Mouse (Mus musculus): Measurements from ENCODE around the gene Rbm8a. TPM values are rescaled to one million over a fixed set of nuclear protein-coding genes. Genes with fewer than 3 reads are reported as not detected.
"Not testable (repeated sequence)": the region's sequence is repeated elsewhere in the genome, so short reads cannot be mapped to it uniquely, and the experiment has no call there.

Rbm8a gene
- total RNA-seq, 2 experiments from 2014 or later, result 108 to 189 TPM

GRCm38 (mm10) chr3:96601941-96602703, 27.6 kb upstream of the Rbm8a start:
- ATAC-seq (replicated peaks; ENCODE audit: low FRiP score, low TSS enrichment, poor library complexity, severe bottlenecking), result no peak

GRCm38 (mm10) chr3:96602704-96603084, 27.0 kb upstream of the Rbm8a start:
- no peak for ATAC-seq (replicated peaks; ENCODE audit: low FRiP score, low TSS enrichment, poor library complexity, severe bottlenecking)

GRCm38 (mm10) chr3:96603311-96603710, 26.4 kb upstream of the Rbm8a start:
- ATAC-seq (replicated peaks; ENCODE audit: low FRiP score, low TSS enrichment, poor library complexity, severe bottlenecking), result no peak

GRCm38 (mm10) chr3:96606007-96606406, 23.7 kb upstream of the Rbm8a start:
- ATAC-seq (replicated peaks; ENCODE audit: low FRiP score, low TSS enrichment, poor library complexity, severe bottlenecking), result not testable (repeated sequence)

GRCm38 (mm10) chr3:96606618-96607017, 23.1 kb upstream of the Rbm8a start:
- ATAC-seq (replicated peaks; ENCODE audit: low FRiP score, low TSS enrichment, poor library complexity, severe bottlenecking), result no peak

GRCm38 (mm10) chr3:96617941-96618340, 11.8 kb upstream of the Rbm8a start:
- ATAC-seq (replicated peaks; ENCODE audit: low FRiP score, low TSS enrichment, poor library complexity, severe bottlenecking), result no peak

- no peak for ATAC-seq (replicated peaks; ENCODE audit: low FRiP score, low TSS enrichment, poor library complexity, severe bottlenecking)
Measured at GRCm38 (mm10) chr3:96623201-96623600, 6.5 kb upstream of the Rbm8a start.

GRCm38 (mm10) chr3:96632058-96632457, 2.3 kb downstream of the Rbm8a start:
- ATAC-seq (replicated peaks; ENCODE audit: low FRiP score, low TSS enrichment, poor library complexity, severe bottlenecking), result no peak

GRCm38 (mm10) chr3:96634015-96634414, 4.3 kb downstream of the Rbm8a start:
- ATAC-seq (replicated peaks; ENCODE audit: low FRiP score, low TSS enrichment, poor library complexity, severe bottlenecking), result no peak

GRCm38 (mm10) chr3:96634928-96635879, 5.5 kb downstream of the Rbm8a start, which contains the start of the genes Pex11b and Gm42957:
TSS of gene Pex11b (plus strand) at chr3:96635376.
TSS of gene Gm42957 (plus strand) at chr3:96635474.
- ATAC-seq (replicated peaks; ENCODE audit: low FRiP score, low TSS enrichment, poor library complexity, severe bottlenecking), result peak; percentile 80

GRCm38 (mm10) chr3:96635906-96636305, 6.2 kb downstream of the Rbm8a start:
- no peak for ATAC-seq (replicated peaks; ENCODE audit: low FRiP score, low TSS enrichment, poor library complexity, severe bottlenecking)

GRCm38 (mm10) chr3:96636448-96636847, 6.7 kb downstream of the Rbm8a start:
- ATAC-seq (replicated peaks; ENCODE audit: low FRiP score, low TSS enrichment, poor library complexity, severe bottlenecking), result no peak

GRCm38 (mm10) chr3:96639219-96639618, 9.5 kb downstream of the Rbm8a start:
- peak; percentile 64 for ATAC-seq (replicated peaks; ENCODE audit: low FRiP score, low TSS enrichment, poor library complexity, severe bottlenecking)

- peak; percentile 48; the same call in 1 of the 2 replicates for ATAC-seq (replicated peaks; ENCODE audit: low FRiP score, low TSS enrichment, poor library complexity, severe bottlenecking)
Measured at GRCm38 (mm10) chr3:96645018-96645649, 15.4 kb downstream of the Rbm8a start, which contains the start of gene Itga10. TSS of gene Itga10 (plus strand) at chr3:96645584.

- ATAC-seq (replicated peaks; ENCODE audit: low FRiP score, low TSS enrichment, poor library complexity, severe bottlenecking), result no peak
Measured at GRCm38 (mm10) chr3:96647365-96647764, 17.6 kb downstream of the Rbm8a start.

- ATAC-seq (replicated peaks; ENCODE audit: low FRiP score, low TSS enrichment, poor library complexity, severe bottlenecking), result no peak
Measured at GRCm38 (mm10) chr3:96660901-96661300, 31.2 kb downstream of the Rbm8a start.

GRCm38 (mm10) chr3:96662731-96663316, 33.1 kb downstream of the Rbm8a start:
- ATAC-seq (replicated peaks; ENCODE audit: low FRiP score, low TSS enrichment, poor library complexity, severe bottlenecking), result no peak

GRCm38 (mm10) chr3:96663432-96664239, 33.9 kb downstream of the Rbm8a start:
- ATAC-seq (replicated peaks; ENCODE audit: low FRiP score, low TSS enrichment, poor library complexity, severe bottlenecking), result peak; percentile 68
